Mouse (Mus musculus): ENCODE measurements around the gene Acer3. TPM values are rescaled to one million over a fixed set of nuclear protein-coding genes. Genes with fewer than 3 reads are reported as not detected.
A peak's percentile ranks its signal among the peaks of the same experiment; 100 is the strongest.

Gene Acer3
- polyA plus RNA-seq, 1 experiment from 2014 or later, result 9.1 TPM

- Histone ChIP-seq H3K9ac (replicated peaks; ENCODE audit: low read depth, low read length) (no peak overlapping the region), H3K27me3 (replicated peaks; ENCODE audit: control insufficient read depth, insufficient read depth, low read length) (no peaks in the 10 kb centered on the region), H3K27ac (ENCODE audit: low read length) (no peak overlapping the region), H3K9me3 (ENCODE audit: control insufficient read depth, low read length) (no peaks in the 10 kb centered on the region), H3K4me3 (replicated peaks; ENCODE audit: low read length) (no peak overlapping the region), H3K36me3 (ENCODE audit: control insufficient read depth, insufficient read depth) (peaks cover 14% of the 10 kb centered on the region; the same call in 1 of the 2 replicates), H3K4me2 (ENCODE audit: low read length) (no peak overlapping the region), H3K4me1 (replicated peaks; ENCODE audit: control insufficient read depth, insufficient read depth, low read length) (peaks cover 35% of the 10 kb centered on the region)
- ATAC-seq, result 0 out of 2 replicates have a peak, but pooled peaks have one; percentile 14
- 22% methylated on average over 12 of the region's 12 CpGs for WGBS
Observed at GRCm38 (mm10) chr7:98354160-98354920, 33.3 kb upstream of the Acer3 start.

- WGBS, result 80% methylated on average over 5 of the region's 5 CpGs
- H3K9me3 ChIP-seq (ENCODE audit: control insufficient read depth, low read length), result no peaks in the 10 kb centered on the region
- no peak overlapping the region for H3K4me2 ChIP-seq (ENCODE audit: low read length)
- peaks cover 14% of the 10 kb centered on the region; the same call in 1 of the 2 replicates for H3K36me3 ChIP-seq (ENCODE audit: control insufficient read depth, insufficient read depth)
- no peak overlapping the region for H3K27ac ChIP-seq (ENCODE audit: low read length)
- H3K4me3 ChIP-seq (replicated peaks; ENCODE audit: low read length), result no peak overlapping the region
- no peak overlapping the region for H3K9ac ChIP-seq (replicated peaks; ENCODE audit: low read depth, low read length)
- peaks cover 28% of the 10 kb centered on the region for H3K4me1 ChIP-seq (replicated peaks; ENCODE audit: control insufficient read depth, insufficient read depth, low read length)
- no peaks in the 10 kb centered on the region for H3K27me3 ChIP-seq (replicated peaks; ENCODE audit: control insufficient read depth, insufficient read depth, low read length)
- ATAC-seq, result no peak
Observed at GRCm38 (mm10) chr7:98353616-98354015, 32.6 kb upstream of the Acer3 start.

- Histone ChIP-seq H3K36me3 (ENCODE audit: control insufficient read depth, insufficient read depth) (peaks cover 14% of the 10 kb centered on the region; the same call in 1 of the 2 replicates), H3K4me2 (ENCODE audit: low read length) (no peak overlapping the region), H3K4me1 (replicated peaks; ENCODE audit: control insufficient read depth, insufficient read depth, low read length) (peaks cover 18% of the 10 kb centered on the region), H3K9ac (replicated peaks; ENCODE audit: low read depth, low read length) (no peak overlapping the region), H3K9me3 (ENCODE audit: control insufficient read depth, low read length) (no peaks in the 10 kb centered on the region), H3K27me3 (replicated peaks; ENCODE audit: control insufficient read depth, insufficient read depth, low read length) (no peaks in the 10 kb centered on the region), H3K27ac (ENCODE audit: low read length) (no peak overlapping the region), H3K4me3 (replicated peaks; ENCODE audit: low read length) (no peak overlapping the region)
- 96% methylated on average over 3 of the region's 3 CpGs for WGBS
- no peak for ATAC-seq
Observed at GRCm38 (mm10) chr7:98351523-98351922, 30.5 kb upstream of the Acer3 start.

GRCm38 (mm10) chr7:98349821-98350220 is 28.8 kb upstream of the Acer3 start:
- no peak for ATAC-seq
- WGBS, result 94% methylated on average over 6 of the region's 6 CpGs
- Histone ChIP-seq H3K36me3 (ENCODE audit: control insufficient read depth, insufficient read depth) (peaks cover 14% of the 10 kb centered on the region; the same call in 1 of the 2 replicates), H3K4me2 (ENCODE audit: low read length) (no peak overlapping the region), H3K9ac (replicated peaks; ENCODE audit: low read depth, low read length) (no peak overlapping the region), H3K27me3 (replicated peaks; ENCODE audit: control insufficient read depth, insufficient read depth, low read length) (no peaks in the 10 kb centered on the region), H3K9me3 (ENCODE audit: control insufficient read depth, low read length) (no peaks in the 10 kb centered on the region), H3K4me1 (replicated peaks; ENCODE audit: control insufficient read depth, insufficient read depth, low read length) (peaks cover 14% of the 10 kb centered on the region), H3K4me3 (replicated peaks; ENCODE audit: low read length) (no peak overlapping the region), H3K27ac (ENCODE audit: low read length) (no peak overlapping the region)

- H3K4me1 ChIP-seq (replicated peaks; ENCODE audit: control insufficient read depth, insufficient read depth, low read length), result peaks cover 7% of the 10 kb centered on the region
- H3K9ac ChIP-seq (replicated peaks; ENCODE audit: low read depth, low read length), result no peak overlapping the region
- no peak overlapping the region for H3K27ac ChIP-seq (ENCODE audit: low read length)
- WGBS, result 16% methylated on average over 5 of the region's 5 CpGs
- ATAC-seq, result peak; percentile 26; the same call in 1 of the 2 replicates
- H3K9me3 ChIP-seq (ENCODE audit: control insufficient read depth, low read length), result no peaks in the 10 kb centered on the region
- no peaks in the 10 kb centered on the region for H3K27me3 ChIP-seq (replicated peaks; ENCODE audit: control insufficient read depth, insufficient read depth, low read length)
- no peak overlapping the region for H3K4me2 ChIP-seq (ENCODE audit: low read length)
- H3K36me3 ChIP-seq (ENCODE audit: control insufficient read depth, insufficient read depth), result peaks cover 14% of the 10 kb centered on the region; the same call in 1 of the 2 replicates
- no peak overlapping the region for H3K4me3 ChIP-seq (replicated peaks; ENCODE audit: low read length)
Observed at GRCm38 (mm10) chr7:98349096-98349495, 28.1 kb upstream of the Acer3 start.

GRCm38 (mm10) chr7:98348043-98348442 is 27.0 kb upstream of the Acer3 start:
- peak; percentile 29; the same call in 1 of the 2 replicates for ATAC-seq
- WGBS, result 57% methylated on average over 7 of the region's 7 CpGs
- H3K4me2 ChIP-seq (ENCODE audit: low read length), result no peak overlapping the region

GRCm38 (mm10) chr7:98347471-98347870 is 26.5 kb upstream of the Acer3 start:
- no peak for ATAC-seq
- Histone ChIP-seq H3K4me2 (ENCODE audit: low read length) (no peak overlapping the region), H3K9me3 (ENCODE audit: control insufficient read depth, low read length) (no peaks in the 10 kb centered on the region), H3K9ac (replicated peaks; ENCODE audit: low read depth, low read length) (no peak overlapping the region), H3K36me3 (ENCODE audit: control insufficient read depth, insufficient read depth) (peaks cover 14% of the 10 kb centered on the region; the same call in 1 of the 2 replicates), H3K27me3 (replicated peaks; ENCODE audit: control insufficient read depth, insufficient read depth, low read length) (no peaks in the 10 kb centered on the region), H3K27ac (ENCODE audit: low read length) (no peak overlapping the region), H3K4me3 (replicated peaks; ENCODE audit: low read length) (no peak overlapping the region), H3K4me1 (replicated peaks; ENCODE audit: control insufficient read depth, insufficient read depth, low read length) (no peaks in the 10 kb centered on the region)
- 86% methylated on average over 5 of the region's 5 CpGs for WGBS

More at GRCm38 (mm10) chr7:98348043-98348442, 27.0 kb upstream of the Acer3 start:
- Histone ChIP-seq H3K4me3 (replicated peaks; ENCODE audit: low read length) (no peak overlapping the region), H3K27me3 (replicated peaks; ENCODE audit: control insufficient read depth, insufficient read depth, low read length) (no peaks in the 10 kb centered on the region), H3K9me3 (ENCODE audit: control insufficient read depth, low read length) (no peaks in the 10 kb centered on the region), H3K36me3 (ENCODE audit: control insufficient read depth, insufficient read depth) (peaks cover 14% of the 10 kb centered on the region; the same call in 1 of the 2 replicates), H3K27ac (ENCODE audit: low read length) (no peak overlapping the region), H3K4me1 (replicated peaks; ENCODE audit: control insufficient read depth, insufficient read depth, low read length) (no peaks in the 10 kb centered on the region), H3K9ac (replicated peaks; ENCODE audit: low read depth, low read length) (no peak overlapping the region)

GRCm38 (mm10) chr7:98345036-98345435 is 24.0 kb upstream of the Acer3 start:
- no peak overlapping the region for H3K4me2 ChIP-seq (ENCODE audit: low read length)
- WGBS, result 58% methylated on average over 6 of the region's 6 CpGs
- ATAC-seq, result no peak
- peaks cover 3% of the 10 kb centered on the region; the same call in 1 of the 2 replicates for H3K4me1 ChIP-seq (replicated peaks; ENCODE audit: control insufficient read depth, insufficient read depth, low read length)
- H3K4me3 ChIP-seq (replicated peaks; ENCODE audit: low read length), result no peak overlapping the region
- no peaks in the 10 kb centered on the region for H3K27me3 ChIP-seq (replicated peaks; ENCODE audit: control insufficient read depth, insufficient read depth, low read length)
- peaks cover 4% of the 10 kb centered on the region; the same call in 1 of the 2 replicates for H3K36me3 ChIP-seq (ENCODE audit: control insufficient read depth, insufficient read depth)
- no peaks in the 10 kb centered on the region for H3K9me3 ChIP-seq (ENCODE audit: control insufficient read depth, low read length)
- no peak overlapping the region for H3K9ac ChIP-seq (replicated peaks; ENCODE audit: low read depth, low read length)
- no peak overlapping the region for H3K27ac ChIP-seq (ENCODE audit: low read length)

GRCm38 (mm10) chr7:98344361-98344760 is 23.4 kb upstream of the Acer3 start:
- no peaks in the 10 kb centered on the region for H3K36me3 ChIP-seq (ENCODE audit: control insufficient read depth, insufficient read depth)
- H3K4me3 ChIP-seq (replicated peaks; ENCODE audit: low read length), result no peak overlapping the region
- no peak for ATAC-seq
- H3K4me2 ChIP-seq (ENCODE audit: low read length), result no peak overlapping the region
- no peak overlapping the region for H3K9ac ChIP-seq (replicated peaks; ENCODE audit: low read depth, low read length)
- peaks cover 3% of the 10 kb centered on the region; the same call in 1 of the 2 replicates for H3K4me1 ChIP-seq (replicated peaks; ENCODE audit: control insufficient read depth, insufficient read depth, low read length)
- no peak overlapping the region for H3K27ac ChIP-seq (ENCODE audit: low read length)
- WGBS, result 31% methylated on average over 3 of the region's 3 CpGs
- H3K9me3 ChIP-seq (ENCODE audit: control insufficient read depth, low read length), result no peaks in the 10 kb centered on the region
- H3K27me3 ChIP-seq (replicated peaks; ENCODE audit: control insufficient read depth, insufficient read depth, low read length), result no peaks in the 10 kb centered on the region
